Mouse (Mus musculus) layer of hippocampus, postnatal 25 days (tissue): ENCODE measurements around the gene 1110017D15Rik. TPM values are rescaled to one million over a fixed set of nuclear protein-coding genes. Genes with fewer than 3 reads are reported as not detected.

ENCODE experiments used
- total RNA-seq, 2 experiments: library from RNA; stranded (reverse); gene quantifications; 2 replicates each; pipeline ENCODE4 v1.2.3; 2021

1110017D15Rik gene
- total RNA-seq, 2 experiments from 2014 or later = 4.5 to 7.0 TPM

Other genes with a start within 250 kb of the 1110017D15Rik start
- gene Ubap2, start 242.2 kb downstream of the 1110017D15Rik start, total RNA-seq = 10 to 100 TPM; 40.5 to 48.3 TPM
- 10 to 100 TPM; 45.8 to 49.6 TPM for gene Dcaf12, start 202.4 kb downstream of the 1110017D15Rik start, total RNA-seq
- 10 to 100 TPM; 41.4 to 42.1 TPM for gene Ubap1, start 168.3 kb downstream of the 1110017D15Rik start, total RNA-seq
- gene Kif24, start 52.4 kb downstream of the 1110017D15Rik start, total RNA-seq = 1 to 10 TPM; 1.0 to 1.5 TPM
- 10 to 100 TPM; 27.4 to 31.4 TPM for gene Nudt2, start 52.2 kb downstream of the 1110017D15Rik start, total RNA-seq
- 10 to 100 TPM; 32.4 to 33.3 TPM for gene AI464131, start 14.3 kb downstream of the 1110017D15Rik start, total RNA-seq
- 100 to 1,000 TPM; 159 to 165 TPM for gene Fam219a, start 52.2 kb upstream of the 1110017D15Rik start, total RNA-seq
- 10 to 100 TPM in 1 of 2 experiments, 1 to 10 TPM in 1; 7.1 to 11.2 TPM for gene Dnaic1, start 52.4 kb upstream of the 1110017D15Rik start, total RNA-seq
- gene Enho, start 123.0 kb upstream of the 1110017D15Rik start, total RNA-seq = 10 to 100 TPM; 62.1 to 66.9 TPM
- gene Cntfr, start 179.8 kb upstream of the 1110017D15Rik start, total RNA-seq = 10 to 100 TPM; 89.6 to 96.1 TPM
- gene Il11ra1, start 182.7 kb upstream of the 1110017D15Rik start, total RNA-seq = 10 to 100 TPM; 40.0 to 44.8 TPM
- gene Rpp25l, start 196.2 kb upstream of the 1110017D15Rik start, total RNA-seq = 10 to 100 TPM; 27.7 to 33.6 TPM
- gene Dctn3, start 205.8 kb upstream of the 1110017D15Rik start, total RNA-seq = 100 to 1,000 TPM; 149 to 172 TPM
- not detected for gene Arid3c, start 213.8 kb upstream of the 1110017D15Rik start, total RNA-seq
- gene Galt, start 237.9 kb upstream of the 1110017D15Rik start, total RNA-seq = 10 to 100 TPM; 54.3 to 55.7 TPM
- 10 to 100 TPM; 40.0 to 41.6 TPM for gene Sigmar1, start 238.8 kb upstream of the 1110017D15Rik start, total RNA-seq